Mouse (Mus musculus): ENCODE results near the gene Tmem161a. TPM values are rescaled to one million over a fixed set of nuclear protein-coding genes. Genes with fewer than 3 reads are reported as not detected.
A peak's percentile ranks its signal among the peaks of the same experiment; 100 is the strongest.

The Tmem161a gene
- total and polyA plus RNA-seq, 2 experiments = 20.4 to 60.4 TPM

DNA sequence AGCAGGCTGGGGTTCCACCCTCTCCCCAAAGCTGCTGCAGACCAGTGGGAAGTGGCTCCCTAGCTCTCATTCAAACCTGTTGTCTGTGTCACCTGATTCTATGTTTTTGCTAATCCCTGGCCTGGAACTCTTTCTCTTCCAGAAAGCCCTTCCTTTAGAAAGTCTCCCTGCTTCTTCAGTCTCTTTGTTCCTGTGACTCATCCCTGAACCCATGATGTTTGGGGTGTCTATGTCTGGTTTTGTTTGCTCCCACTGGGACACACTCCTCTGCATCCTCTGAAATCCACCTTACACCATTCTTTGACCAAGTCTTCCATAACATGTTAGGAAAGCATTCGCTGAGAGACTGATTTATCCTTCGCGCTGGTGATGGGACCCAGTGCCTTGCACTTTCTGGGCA, 42.1 kb upstream of the Tmem161a start:
- peak; percentile 12 for DNase-seq (ENCODE audit: extremely low read depth, low read depth, low spot score)
- Histone ChIP-seq H3K27ac (replicated peaks; ENCODE audit: insufficient read depth, low read depth, low read length) (peak overlapping the region; percentile 62), H3K36me3 (ENCODE audit: control insufficient read depth, insufficient read depth, low read length) (0 out of 2 replicates have a peak, but pooled peaks cover 3% of the 10 kb centered on the region), H3K79me2 (ENCODE audit: control insufficient read depth, insufficient read depth, low read length) (no peaks in the 10 kb centered on the region; the same call in 1 of the 2 replicates), H3K27me3 (ENCODE audit: control insufficient read depth, insufficient read depth, low read length) (no peaks in the 10 kb centered on the region), H3K9ac (ENCODE audit: low read depth, low read length) (no peak overlapping the region), H3K4me3 (ENCODE audit: insufficient read depth, low read depth, low read length) (no peak overlapping the region), H3K4me1 (ENCODE audit: control insufficient read depth, insufficient read depth, low read length) (peaks cover 21% of the 10 kb centered on the region)
- WGBS = 89% methylated on average over 3 of the region's 3 CpGs
- TF ChIP-seq CTCF (IDR thresholded peaks at IDR 0.05; ENCODE audit: low read depth, low read length) (no peak), POLR2A (IDR thresholded peaks at IDR 0.05; ENCODE audit: extremely low read depth, insufficient read depth, low read length) (no peak)

DNA sequence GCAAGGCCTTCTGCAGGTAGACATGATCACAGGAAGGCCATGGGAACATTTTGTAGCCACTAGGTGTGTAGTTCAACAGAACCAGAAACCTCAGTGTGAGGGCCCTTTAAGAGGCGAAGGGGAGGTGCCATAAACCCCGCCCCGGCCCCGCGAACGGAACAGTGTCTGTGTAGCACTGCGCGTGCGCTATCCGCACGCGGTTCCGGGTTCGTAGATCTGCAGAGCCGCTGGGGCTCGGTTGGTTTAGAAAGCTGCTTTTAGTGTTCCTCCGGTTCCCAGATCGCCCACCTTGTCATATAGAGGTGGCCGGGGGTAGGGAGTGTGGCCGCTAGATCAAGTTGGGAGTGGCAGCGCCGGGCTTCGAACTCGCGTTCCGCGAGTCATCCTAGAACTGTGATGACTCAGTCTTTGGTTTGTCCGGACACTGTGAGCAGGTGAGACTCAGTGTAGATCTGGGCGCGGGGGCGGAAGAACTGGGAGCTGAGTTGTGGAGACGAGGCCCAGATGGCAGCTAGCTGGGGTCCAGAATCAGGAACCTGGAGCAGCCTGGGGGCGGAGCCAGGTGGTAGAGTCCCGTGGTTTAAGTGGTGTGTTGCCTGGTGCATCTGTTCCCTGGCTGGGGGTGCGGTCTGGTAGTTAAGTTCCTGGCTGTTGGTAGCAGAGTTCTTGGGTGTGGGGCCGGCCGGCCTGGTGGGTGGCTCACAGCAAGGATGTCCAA, 40.8 kb upstream of the Tmem161a start, which contains the start of gene Nr2c2ap:
TSS of gene Nr2c2ap (plus strand) at position 168 of the 718 bp plus-strand sequence.
- Histone ChIP-seq H3K79me2 (ENCODE audit: control insufficient read depth, insufficient read depth, low read length) (no peaks in the 10 kb centered on the region; the same call in 1 of the 2 replicates), H3K4me1 (ENCODE audit: control insufficient read depth, insufficient read depth, low read length) (peaks cover 21% of the 10 kb centered on the region), H3K27ac (replicated peaks; ENCODE audit: insufficient read depth, low read depth, low read length) (peak within 1 kb of the TSS; percentile 74), H3K9ac (ENCODE audit: low read depth, low read length) (peak within 1 kb of the TSS; percentile 82), H3K4me3 (ENCODE audit: insufficient read depth, low read depth, low read length) (peak within 1 kb of the TSS; percentile 78), H3K36me3 (ENCODE audit: control insufficient read depth, insufficient read depth, low read length) (0 out of 2 replicates have a peak, but pooled peaks cover 3% of the 10 kb centered on the region), H3K27me3 (ENCODE audit: control insufficient read depth, insufficient read depth, low read length) (no peaks in the 10 kb centered on the region)
- peak; percentile 66 for DNase-seq (ENCODE audit: extremely low read depth, low read depth, low spot score)
- 3% methylated on average over 37 of the region's 37 CpGs for WGBS
- TF ChIP-seq CTCF (IDR thresholded peaks at IDR 0.05; ENCODE audit: low read depth, low read length) (no peak), POLR2A (IDR thresholded peaks at IDR 0.05; ENCODE audit: extremely low read depth, insufficient read depth, low read length) (0 out of 2 replicates have a peak, but pooled peaks have one; percentile 47)

DNA sequence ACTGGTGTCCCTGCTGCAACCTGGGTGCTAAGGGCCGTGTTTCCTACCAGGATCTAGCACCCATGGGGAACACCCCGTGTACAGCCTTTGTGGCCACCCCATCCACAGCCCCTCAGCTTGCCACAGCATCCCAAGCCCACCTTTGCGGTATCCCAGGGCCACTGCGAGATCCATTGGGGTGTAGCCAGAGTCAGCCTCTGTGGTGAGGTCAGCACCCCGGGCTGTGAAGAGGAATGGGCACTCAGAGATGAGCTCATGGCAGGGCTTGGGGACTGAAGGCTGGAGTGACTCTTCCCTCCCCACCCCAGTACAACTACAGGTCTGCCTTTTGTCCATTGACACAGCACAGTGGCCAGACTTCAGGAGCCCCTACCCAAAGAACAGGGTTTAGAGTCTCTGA, 38.1 kb upstream of the Tmem161a start:
- WGBS = 92% methylated on average over 5 of the region's 5 CpGs
- H3K4me1 ChIP-seq (ENCODE audit: control insufficient read depth, insufficient read depth, low read length) = peaks cover 22% of the 10 kb centered on the region
- H3K9ac ChIP-seq (ENCODE audit: low read depth, low read length) = no peak overlapping the region
- H3K79me2 ChIP-seq (ENCODE audit: control insufficient read depth, insufficient read depth, low read length) = no peaks in the 10 kb centered on the region; the same call in 1 of the 2 replicates
- TF ChIP-seq CTCF (IDR thresholded peaks at IDR 0.05; ENCODE audit: low read depth, low read length) = no peak
- no peak for TF ChIP-seq POLR2A (IDR thresholded peaks at IDR 0.05; ENCODE audit: extremely low read depth, insufficient read depth, low read length)
- 0 out of 2 replicates have a peak, but pooled peaks cover 3% of the 10 kb centered on the region for H3K36me3 ChIP-seq (ENCODE audit: control insufficient read depth, insufficient read depth, low read length)
- no peak overlapping the region for H3K4me3 ChIP-seq (ENCODE audit: insufficient read depth, low read depth, low read length)
- DNase-seq (ENCODE audit: extremely low read depth, low read depth, low spot score) = no peak
- no peaks in the 10 kb centered on the region for H3K27me3 ChIP-seq (ENCODE audit: control insufficient read depth, insufficient read depth, low read length)
- H3K27ac ChIP-seq (replicated peaks; ENCODE audit: insufficient read depth, low read depth, low read length) = no peak overlapping the region

DNA sequence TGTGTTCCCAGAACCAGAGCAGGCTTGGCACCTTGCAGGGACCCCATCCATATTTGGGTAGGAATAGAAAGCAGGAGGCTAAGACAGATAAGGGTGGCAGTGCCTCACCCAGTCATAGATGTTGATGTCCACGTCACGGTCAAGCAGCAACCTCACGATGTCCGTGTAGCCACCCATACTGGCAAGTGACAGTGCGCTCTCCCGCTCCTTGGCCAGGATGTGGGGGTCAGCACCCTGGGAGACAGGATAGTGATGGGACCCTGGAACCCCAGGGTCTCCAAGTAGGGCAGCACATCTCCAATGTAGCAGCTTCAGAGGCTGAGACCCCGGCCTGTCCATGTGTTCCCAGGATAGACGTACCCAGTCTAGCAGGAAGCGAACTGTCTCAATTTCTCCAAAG, 37.2 kb upstream of the Tmem161a start:
- WGBS = 94% methylated on average over 9 of the region's 9 CpGs

DNA sequence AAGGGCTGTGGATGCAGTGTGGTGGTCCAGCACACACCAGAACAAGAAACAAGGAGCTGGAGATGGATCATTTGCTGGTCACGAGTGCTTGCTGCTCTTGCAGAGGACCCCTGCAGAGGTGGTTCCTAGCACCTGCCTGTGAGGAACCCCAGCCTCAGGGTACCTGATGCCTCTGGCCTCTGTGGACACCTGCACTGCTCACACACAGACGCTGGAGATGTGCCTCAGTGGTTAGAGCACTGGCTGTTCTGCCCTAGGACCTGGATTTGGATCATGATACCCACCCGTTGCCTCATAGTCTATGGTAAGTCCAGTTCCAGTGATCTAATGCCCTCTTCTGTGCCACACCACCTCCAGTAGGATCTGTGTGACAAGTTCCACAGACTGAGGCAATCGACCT, 35.6 kb upstream of the Tmem161a start:
- Histone ChIP-seq H3K27me3 (ENCODE audit: control insufficient read depth, insufficient read depth, low read length) (no peaks in the 10 kb centered on the region), H3K4me3 (ENCODE audit: insufficient read depth, low read depth, low read length) (no peak overlapping the region), H3K36me3 (ENCODE audit: control insufficient read depth, insufficient read depth, low read length) (0 out of 2 replicates have a peak, but pooled peaks cover 3% of the 10 kb centered on the region), H3K27ac (replicated peaks; ENCODE audit: insufficient read depth, low read depth, low read length) (no peak overlapping the region), H3K4me1 (ENCODE audit: control insufficient read depth, insufficient read depth, low read length) (peaks cover 14% of the 10 kb centered on the region), H3K9ac (ENCODE audit: low read depth, low read length) (no peak overlapping the region), H3K79me2 (ENCODE audit: control insufficient read depth, insufficient read depth, low read length) (no peaks in the 10 kb centered on the region; the same call in 1 of the 2 replicates)
- DNase-seq (ENCODE audit: extremely low read depth, low read depth, low spot score) = peak; percentile 16
- TF ChIP-seq POLR2A (IDR thresholded peaks at IDR 0.05; ENCODE audit: extremely low read depth, insufficient read depth, low read length) = no peak
- TF ChIP-seq CTCF (IDR thresholded peaks at IDR 0.05; ENCODE audit: low read depth, low read length) = no peak
- WGBS = 72% methylated on average over 4 of the region's 4 CpGs

More for the DNA sequence above, 37.2 kb upstream of the Tmem161a start:
- Histone ChIP-seq H3K79me2 (ENCODE audit: control insufficient read depth, insufficient read depth, low read length) (no peaks in the 10 kb centered on the region; the same call in 1 of the 2 replicates), H3K4me3 (ENCODE audit: insufficient read depth, low read depth, low read length) (no peak overlapping the region), H3K27me3 (ENCODE audit: control insufficient read depth, insufficient read depth, low read length) (no peaks in the 10 kb centered on the region), H3K9ac (ENCODE audit: low read depth, low read length) (no peak overlapping the region), H3K4me1 (ENCODE audit: control insufficient read depth, insufficient read depth, low read length) (peaks cover 19% of the 10 kb centered on the region), H3K36me3 (ENCODE audit: control insufficient read depth, insufficient read depth, low read length) (0 out of 2 replicates have a peak, but pooled peaks cover 3% of the 10 kb centered on the region), H3K27ac (replicated peaks; ENCODE audit: insufficient read depth, low read depth, low read length) (no peak overlapping the region)
- no peak for TF ChIP-seq POLR2A (IDR thresholded peaks at IDR 0.05; ENCODE audit: extremely low read depth, insufficient read depth, low read length)
- no peak for TF ChIP-seq CTCF (IDR thresholded peaks at IDR 0.05; ENCODE audit: low read depth, low read length)
- no peak for DNase-seq (ENCODE audit: extremely low read depth, low read depth, low spot score)
